In the genomic region with DNA sequence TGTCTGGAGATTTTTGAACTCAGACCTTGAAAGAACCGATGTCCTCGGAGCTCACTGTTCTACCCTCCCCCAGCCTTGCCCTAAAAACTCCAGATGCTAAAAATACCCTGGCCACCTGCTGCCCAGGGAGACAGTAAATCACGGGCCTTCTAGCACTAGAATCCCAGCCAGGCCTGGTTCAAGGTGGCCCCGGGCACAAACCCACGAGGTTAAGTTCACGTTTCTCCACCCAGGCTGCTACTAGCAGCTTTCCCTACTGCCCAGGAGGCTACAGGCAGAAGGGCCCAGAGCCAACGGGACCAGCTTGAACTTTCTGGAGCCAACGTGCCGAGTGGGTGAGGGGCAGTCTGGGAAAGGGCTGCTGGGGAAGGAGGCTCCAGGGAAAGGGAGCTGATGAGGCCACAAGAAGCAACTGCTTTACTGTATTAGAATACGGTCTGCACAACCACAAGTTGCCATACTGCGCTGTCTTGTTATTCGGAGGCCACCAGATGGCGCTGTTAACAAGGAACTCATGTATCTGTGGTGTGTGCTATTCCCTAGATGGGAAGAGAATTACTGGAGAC, we compare ENCODE assay signal across 8 mouse cellular contexts. TPM values are rescaled to one million over a fixed set of nuclear protein-coding genes. Genes with fewer than 3 reads are reported as not detected.
DNase-seq lines count a peak whose midpoint lies in the region; ATAC-seq and TF ChIP-seq lines count a peak whose summit lies in the region.

No protein-coding gene starts in this region.

- H3K9ac ChIP-seq in forebrain, embryonic 12.5 days, result no peak overlapping the region
- H3K9ac ChIP-seq in heart, postnatal 0 days (replicated peaks; ENCODE audit: low read depth, low read length), result no peak overlapping the region
- no peak overlapping the region for H3K9ac ChIP-seq in liver, embryonic 15.5 days
- H3K9ac ChIP-seq in neural tube, embryonic 12.5 days, result no peak overlapping the region

- no peaks in the 10 kb centered on the region for H3K36me3 ChIP-seq in forebrain, embryonic 12.5 days (replicated peaks)
- H3K36me3 ChIP-seq in heart, postnatal 0 days (replicated peaks; ENCODE audit: control insufficient read depth, insufficient read depth, low read length), result no peaks in the 10 kb centered on the region
- H3K36me3 ChIP-seq in liver, embryonic 15.5 days (replicated peaks), result no peaks in the 10 kb centered on the region
- no peaks in the 10 kb centered on the region for H3K36me3 ChIP-seq in neural tube, embryonic 12.5 days
- no peaks in the 10 kb centered on the region for H3K36me3 ChIP-seq in testis, adult 2 months (ENCODE audit: control insufficient read depth, insufficient read depth, low read length)

- H3K27ac ChIP-seq in forebrain, embryonic 12.5 days, result peak overlapping the region; percentile 83
- peak overlapping the region; percentile 90 for H3K27ac ChIP-seq in heart, postnatal 0 days (ENCODE audit: low read depth)
- no peak overlapping the region for H3K27ac ChIP-seq in liver, embryonic 15.5 days (replicated peaks)
- 0 out of 2 replicates have a peak overlapping the region, but pooled peaks have one; percentile 20 for H3K27ac ChIP-seq in neural tube, embryonic 12.5 days
- no peak overlapping the region for H3K27ac ChIP-seq in testis, adult 2 months (ENCODE audit: control insufficient read depth, insufficient read depth, low read depth, low read length)

- peak; percentile 83 for ATAC-seq in forebrain, embryonic 12.5 days (ENCODE audit: low FRiP score)
- peak; percentile 79 for ATAC-seq in heart, postnatal 0 days (ENCODE audit: insufficient read depth, low read depth)
- ATAC-seq in liver, embryonic 15.5 days (ENCODE audit: insufficient read depth), result peak; percentile 47; the same call in 1 of the 2 replicates
- peak; percentile 72 for ATAC-seq in neural tube, embryonic 12.5 days (ENCODE audit: low FRiP score, low read depth)

- no peaks in the 10 kb centered on the region for H3K9me3 ChIP-seq in forebrain, embryonic 12.5 days
- H3K9me3 ChIP-seq in heart, postnatal 0 days (replicated peaks; ENCODE audit: control insufficient read depth, low read length), result no peaks in the 10 kb centered on the region
- H3K9me3 ChIP-seq in liver, embryonic 15.5 days (replicated peaks), result no peaks in the 10 kb centered on the region
- H3K9me3 ChIP-seq in neural tube, embryonic 12.5 days, result no peaks in the 10 kb centered on the region

- H3K4me3 ChIP-seq in forebrain, embryonic 12.5 days (replicated peaks), result no peak overlapping the region
- no peak overlapping the region for H3K4me3 ChIP-seq in heart, postnatal 0 days (ENCODE audit: low read depth, low read length)
- no peak overlapping the region for H3K4me3 ChIP-seq in liver, embryonic 15.5 days (replicated peaks)
- no peak overlapping the region for H3K4me3 ChIP-seq in neural tube, embryonic 12.5 days
- peak overlapping the region; percentile 69 for H3K4me3 ChIP-seq in testis, adult 2 months (ENCODE audit: control insufficient read depth, low read depth, low read length)

- TF ChIP-seq EP300 in heart, postnatal 0 days (IDR thresholded peaks at IDR 0.05; ENCODE audit: low read depth), result peak; percentile 23; the same call in 1 of the 2 replicates

- H3K27me3 ChIP-seq in forebrain, embryonic 12.5 days, result no peaks in the 10 kb centered on the region
- no peaks in the 10 kb centered on the region for H3K27me3 ChIP-seq in heart, postnatal 0 days (ENCODE audit: control insufficient read depth, insufficient read depth, low read length)
- H3K27me3 ChIP-seq in liver, embryonic 15.5 days, result no peaks in the 10 kb centered on the region
- no peaks in the 10 kb centered on the region for H3K27me3 ChIP-seq in neural tube, embryonic 12.5 days (replicated peaks)
- H3K27me3 ChIP-seq in testis, adult 2 months (ENCODE audit: control insufficient read depth, insufficient read depth, low read length), result no peaks in the 10 kb centered on the region

- no peak for TF ChIP-seq POLR2A in testis, adult 2 months (IDR thresholded peaks at IDR 0.05; ENCODE audit: control insufficient read depth, low read depth, low read length)

- no peak overlapping the region; the same call in 1 of the 2 replicates for H3K4me2 ChIP-seq in forebrain, embryonic 12.5 days
- peak overlapping the region; percentile 51 for H3K4me2 ChIP-seq in heart, postnatal 0 days (ENCODE audit: low read depth, low read length)
- peak overlapping the region; percentile 25; the same call in 1 of the 2 replicates for H3K4me2 ChIP-seq in liver, embryonic 15.5 days
- H3K4me2 ChIP-seq in neural tube, embryonic 12.5 days (replicated peaks), result peak overlapping the region; percentile 31; the same call in 1 of the 2 replicates

- peak; percentile 94 for TF ChIP-seq CTCF in heart, postnatal 0 days (IDR thresholded peaks at IDR 0.05; ENCODE audit: low read depth)
- TF ChIP-seq CTCF in testis, adult 2 months (IDR thresholded peaks at IDR 0.05; ENCODE audit: control insufficient read depth, insufficient read depth, insufficient replicate concordance, low read depth, low read length), result peak; percentile 44; the same call in 1 of the 2 replicates

- peaks cover 24% of the 10 kb centered on the region for H3K4me1 ChIP-seq in forebrain, embryonic 12.5 days
- peaks cover 15% of the 10 kb centered on the region; the same call in 1 of the 2 replicates for H3K4me1 ChIP-seq in heart, postnatal 0 days (ENCODE audit: control insufficient read depth, insufficient read depth)
- peaks cover 8% of the 10 kb centered on the region; the same call in 1 of the 2 replicates for H3K4me1 ChIP-seq in liver, embryonic 15.5 days (replicated peaks)
- peaks cover 11% of the 10 kb centered on the region for H3K4me1 ChIP-seq in neural tube, embryonic 12.5 days
- peaks cover 15% of the 10 kb centered on the region for H3K4me1 ChIP-seq in testis, adult 2 months (ENCODE audit: control insufficient read depth, insufficient read depth, low read length)

- 23% methylated on average over 13 of the region's 13 CpGs for WGBS in forebrain, embryonic 12.5 days
- whole genome bisulfite sequencing in heart, postnatal 0 days, result 13% methylated on average over 13 of the region's 13 CpGs
- WGBS in liver, embryonic 15.5 days (ENCODE audit: insufficient replicate concordance), result 19% methylated on average over 13 of the region's 13 CpGs
- 21% methylated on average over 13 of the region's 13 CpGs for WGBS in neural tube, embryonic 12.5 days

- DNase-seq in CD8-positive naive resting alpha-beta T cell, adult 2 months (ENCODE audit: low read depth in 2 of 2, low spot score in 2 of 2), result peak; percentile 47 to 61
- peak; percentile 80 for DNase-seq in c-Kit-positive CD71-negative TER-119-negative erythroid progenitor cells, embryonic 14.5 days (ENCODE audit: low read depth)
- peak; percentile 86 for DNase-seq in heart, postnatal 0 days (ENCODE audit: low spot score)
- DNase-seq in kidney, postnatal 36 days, result peak; percentile 72 to 93

RNA-seq across cellular contexts. Expression of gene Arl11, which starts 21.5 kb away (rescaled TPM):
- 0.13 and 0.26 TPM in 2 replicates for polyA plus RNA-seq in forebrain, embryonic 12.5 days (2016; fragmentation: Nextera tagmentation; extraction: Ambion mirVana)
- total RNA-seq in heart, postnatal 0 days (2014; rRNA removed; ENCODE audit: low replicate concordance), result not detected in 2 replicates
- polyA plus RNA-seq in heart, postnatal 0 days (2015; fragmentation: Nextera tagmentation; extraction: Ambion mirVana), result 0.33 and 0.79 TPM in 2 replicates
- polyA plus RNA-seq in liver, embryonic 15.5 days (2015; fragmentation: Nextera tagmentation; extraction: Ambion mirVana), result 2.5 and 2.6 TPM in 2 replicates
- 0.52 and 0.67 TPM in 2 replicates for polyA plus RNA-seq in neural tube, embryonic 12.5 days (2016; fragmentation: Nextera tagmentation; extraction: Ambion mirVana)
- polyA plus RNA-seq in testis, adult 2 months (2012; rRNA removed), result 17.4 and 18.5 TPM in 2 replicates

RNA-seq across cellular contexts. Expression of gene Ebpl, which starts 29.2 kb away (rescaled TPM):
- 10.4 and 11.1 TPM in 2 replicates for polyA plus RNA-seq in forebrain, embryonic 12.5 days (2016; fragmentation: Nextera tagmentation; extraction: Ambion mirVana)
- 0.38 and 0.46 TPM in 2 replicates for total RNA-seq in heart, postnatal 0 days (2014; rRNA removed; ENCODE audit: low replicate concordance)
- polyA plus RNA-seq in heart, postnatal 0 days (2015; fragmentation: Nextera tagmentation; extraction: Ambion mirVana), result 2.9 and 3.4 TPM in 2 replicates
- polyA plus RNA-seq in liver, embryonic 15.5 days (2015; fragmentation: Nextera tagmentation; extraction: Ambion mirVana), result 4.9 and 5.1 TPM in 2 replicates
- polyA plus RNA-seq in neural tube, embryonic 12.5 days (2016; fragmentation: Nextera tagmentation; extraction: Ambion mirVana), result 9.5 and 9.7 TPM in 2 replicates
- 0.55 and 0.84 TPM in 2 replicates for polyA plus RNA-seq in testis, adult 2 months (2012; rRNA removed)

Comparison
In these comparisons a context has a peak if more than half of its experiments do, and no peak if none do; other contexts are left out.
1. H3K27ac ChIP-seq: peak in forebrain, embryonic 12.5 days (single experiment), heart, postnatal 0 days (single experiment) and neural tube, embryonic 12.5 days (single experiment); none in liver, embryonic 15.5 days (single experiment) and testis, adult 2 months (single experiment).
2. Peak in every context shown above with its lines, with median percentiles within 50 percentile points of each other: DNase-seq and ATAC-seq.